31 mouse cellular contexts compared by ENCODE assay signal in genomic region chr10:22297766-22298461, GRCm38 (mm10).
DNase-seq lines count a peak whose midpoint lies in the region; ATAC-seq and TF ChIP-seq lines count a peak whose summit lies in the region.
"Had no signal": no experiment of that assay in that cellular context is flagged by ENCODE, and none has a peak within 500 bp of the region (broad histone marks: within the 10 kb centered on the region; RNA-seq: fewer than 3 reads in every experiment).

No protein-coding gene starts in this region.

- no peaks in the 10 kb centered on the region for H3K9me3 ChIP-seq in MEL (replicated peaks; ENCODE audit: insufficient read depth, low read length)
- H3K9me3 ChIP-seq in hindbrain, embryonic 11.5 days (ENCODE audit: control insufficient read depth, low read length), result no peaks in the 10 kb centered on the region
- H3K9me3 ChIP-seq: embryonic facial prominence, embryonic 12.5 days; forebrain, embryonic 12.5 days; G1E; heart, embryonic 15.5 days; intestine, embryonic 15.5 days; kidney, embryonic 15.5 days; liver, embryonic 13.5 days; megakaryocyte, embryonic 14.5 days; neural tube, embryonic 12.5 days had no signal

- no peak overlapping the region for H3K4me3 ChIP-seq in spleen, adult 2 months (ENCODE audit: extremely low read depth, insufficient read depth, insufficient read length)
- H3K4me3 ChIP-seq in MEL (ENCODE audit: control insufficient read depth in 1 of 2, insufficient read depth in 1 of 2, low read depth in 2 of 2, low read length in 2 of 2), result no peak overlapping the region
- H3K4me3 ChIP-seq in hindbrain, embryonic 11.5 days (ENCODE audit: low read depth, low read length), result no peak overlapping the region
- H3K4me3 ChIP-seq: embryonic facial prominence, embryonic 12.5 days; forebrain, embryonic 12.5 days; heart, embryonic 15.5 days; intestine, embryonic 15.5 days; kidney, embryonic 15.5 days; liver, embryonic 13.5 days; megakaryocyte, embryonic 14.5 days; neural tube, embryonic 12.5 days had no signal

- DNase-seq in spleen, adult 2 months (ENCODE audit: low read depth in 1 of 2, low spot score in 2 of 2), result no peak
- DNase-seq in spleen, postnatal 14 days (ENCODE audit: low spot score in 2 of 2), result no peak
- no peak for DNase-seq in MEL (ENCODE audit: low read depth, low spot score)
- DNase-seq in brain, adult 2 months (ENCODE audit: low read depth, low spot score), result peak; percentile 43
- no peak for DNase-seq in hindbrain, embryonic 11.5 days (ENCODE audit: low spot score)
- DNase-seq in right cerebral cortex, postnatal 36 days (ENCODE audit: low spot score in 2 of 2), result no peak
- no peak for DNase-seq in lung, postnatal 36 days
- DNase-seq: adrenal gland, postnatal 25 days; cerebellum, adult 18-20 months; cerebellum, postnatal 14 days; heart, postnatal 36 days; kidney, postnatal 36 days; layer of hippocampus, postnatal 36 days; liver, embryonic 13.5 days; lung, adult 2 months; lung, postnatal 14 days; midbrain, embryonic 14.5 days; retina, postnatal 1 day; right cerebral cortex, postnatal 25 days; thymus, adult 2 months; thymus, postnatal 4 days had no signal

- no peak for TF ChIP-seq EP300 in MEL (IDR thresholded peaks at IDR 0.05; ENCODE audit: low read depth in 1 of 2, low read length in 2 of 2)

- peaks cover 19% of the 10 kb centered on the region for H3K36me3 ChIP-seq in spleen, adult 2 months (ENCODE audit: control insufficient read depth, insufficient read depth, low read length)
- peaks cover 0 to 55% of the 10 kb centered on the region in 2 experiments; a peak in 2 of 4 replicates for H3K36me3 ChIP-seq in MEL (ENCODE audit: control insufficient read depth in 1 of 2, insufficient read depth in 2 of 2, low read length in 2 of 2)
- no peaks in the 10 kb centered on the region for H3K36me3 ChIP-seq in hindbrain, embryonic 11.5 days (ENCODE audit: control insufficient read depth, insufficient read depth, low read length)
- H3K36me3 ChIP-seq: embryonic facial prominence, embryonic 12.5 days; forebrain, embryonic 12.5 days; heart, embryonic 15.5 days; intestine, embryonic 15.5 days; kidney, embryonic 15.5 days; liver, embryonic 13.5 days; neural tube, embryonic 12.5 days had no signal

- no peak for ATAC-seq in hindbrain, embryonic 11.5 days (ENCODE audit: low FRiP score)
- ATAC-seq: intestine, embryonic 15.5 days had no signal

- peaks cover 35% of the 10 kb centered on the region for H3K4me1 ChIP-seq in spleen, adult 2 months (ENCODE audit: control insufficient read depth, insufficient read depth, insufficient read length)
- H3K4me1 ChIP-seq in MEL (ENCODE audit: control insufficient read depth in 1 of 2, insufficient read depth in 2 of 2, low read length in 2 of 2), result peaks cover 15 to 34% of the 10 kb centered on the region in 2 experiments
- no peaks in the 10 kb centered on the region for H3K4me1 ChIP-seq in hindbrain, embryonic 11.5 days (replicated peaks; ENCODE audit: control insufficient read depth, insufficient read depth, low read length)
- H3K4me1 ChIP-seq: embryonic facial prominence, embryonic 12.5 days; forebrain, embryonic 12.5 days; heart, embryonic 15.5 days; intestine, embryonic 15.5 days; liver, embryonic 13.5 days; neural tube, embryonic 12.5 days had no signal

- no peak for TF ChIP-seq CTCF in spleen, adult 2 months (IDR thresholded peaks at IDR 0.05; ENCODE audit: extremely low read depth, insufficient read depth, insufficient read length, insufficient replicate concordance)
- no peak for TF ChIP-seq CTCF in MEL (IDR thresholded peaks at IDR 0.05 in 2 of 3, conservative IDR thresholded peaks at IDR 0.05 in 1 of 3; ENCODE audit: control insufficient read depth in 1 of 3, insufficient read depth in 1 of 3, low read depth in 2 of 3, low read length in 3 of 3, poor library complexity in 1 of 3, severe bottlenecking in 1 of 3)

- peak overlapping the region; percentile 47 for H3K27ac ChIP-seq in spleen, adult 2 months (ENCODE audit: insufficient read depth, low read length)
- peak overlapping the region; percentile 64 for H3K27ac ChIP-seq in MEL (ENCODE audit: control insufficient read depth, low read depth, low read length)
- H3K27ac ChIP-seq in hindbrain, embryonic 11.5 days (ENCODE audit: low read depth, low read length), result no peak overlapping the region
- H3K27ac ChIP-seq: embryonic facial prominence, embryonic 12.5 days; forebrain, embryonic 12.5 days; heart, embryonic 15.5 days; hindbrain, embryonic 14.5 days; intestine, embryonic 15.5 days; kidney, embryonic 15.5 days; liver, embryonic 13.5 days; neural tube, embryonic 12.5 days; stomach, postnatal 0 days had no signal

- WGBS in spleen, adult 2 months, result 64% methylated on average over 8 of the region's 8 CpGs
- WGBS in hindbrain, embryonic 11.5 days, result 68% methylated on average over 8 of the region's 8 CpGs

- no peak overlapping the region for H3K9ac ChIP-seq in MEL (ENCODE audit: control insufficient read depth, low read depth, low read length, poor library complexity, severe bottlenecking)
- H3K9ac ChIP-seq in hindbrain, embryonic 11.5 days (ENCODE audit: low read depth, low read length), result no peak overlapping the region
- H3K9ac ChIP-seq: embryonic facial prominence, embryonic 12.5 days; forebrain, embryonic 12.5 days; heart, embryonic 15.5 days; hindbrain, embryonic 14.5 days; intestine, embryonic 15.5 days; kidney, embryonic 15.5 days; liver, embryonic 13.5 days; neural tube, embryonic 12.5 days had no signal

- H3K27me3 ChIP-seq in spleen, adult 2 months (ENCODE audit: control insufficient read depth, insufficient read depth, low read length), result no peaks in the 10 kb centered on the region
- H3K27me3 ChIP-seq in MEL (ENCODE audit: control insufficient read depth in 1 of 2, insufficient read depth in 2 of 2, low read length in 2 of 2), result no peaks in the 10 kb centered on the region
- H3K27me3 ChIP-seq in hindbrain, embryonic 11.5 days (ENCODE audit: control insufficient read depth, insufficient read depth, low read length), result no peaks in the 10 kb centered on the region
- H3K27me3 ChIP-seq: embryonic facial prominence, embryonic 12.5 days; forebrain, embryonic 12.5 days; heart, embryonic 15.5 days; intestine, embryonic 15.5 days; kidney, embryonic 15.5 days; liver, embryonic 13.5 days; megakaryocyte, embryonic 14.5 days; neural tube, embryonic 12.5 days had no signal

- no peak overlapping the region for H3K4me2 ChIP-seq in hindbrain, embryonic 11.5 days (replicated peaks; ENCODE audit: low read depth, low read length)
- H3K4me2 ChIP-seq: embryonic facial prominence, embryonic 12.5 days; forebrain, embryonic 12.5 days; heart, embryonic 15.5 days; hindbrain, embryonic 14.5 days; intestine, embryonic 15.5 days; kidney, embryonic 15.5 days; liver, embryonic 13.5 days; neural tube, embryonic 12.5 days had no signal

- H3K79me2 ChIP-seq in MEL (ENCODE audit: control insufficient read depth, insufficient read depth, low read length, poor library complexity), result peaks cover 5% of the 10 kb centered on the region; the same call in 1 of the 2 replicates

- TF ChIP-seq POLR2A in spleen, adult 2 months (IDR thresholded peaks at IDR 0.05; ENCODE audit: low read depth, low read length), result no peak
- TF ChIP-seq POLR2A in MEL (IDR thresholded peaks at IDR 0.05; ENCODE audit: control insufficient read depth in 1 of 2, insufficient read depth in 1 of 2, low read depth in 1 of 2, low read length in 2 of 2, poor library complexity in 1 of 2), result no peak

- TF ChIP-seq RAD21 in MEL (IDR thresholded peaks at IDR 0.05; ENCODE audit: low read depth, low read length), result no peak

TF ChIP-seq in MEL, 35 proteins besides CTCF, POLR2A, EP300 and RAD21:
- TF ChIP-seq KAT2A (conservative IDR thresholded peaks at IDR 0.05; ENCODE audit: low read depth, low read length) (no peak), ETS1 (IDR thresholded peaks at IDR 0.05; ENCODE audit: low read depth, low read length) (no peak), TBP (IDR thresholded peaks at IDR 0.05; ENCODE audit: low read depth, low read length) (no peak), MAFK (IDR thresholded peaks at IDR 0.05; ENCODE audit: borderline replicate concordance, low read depth, low read length) (no peak), HCFC1 (IDR thresholded peaks at IDR 0.05; ENCODE audit: low read depth, low read length) (no peak), MAZ (IDR thresholded peaks at IDR 0.05; ENCODE audit: low read depth, low read length) (no peak), NRF1 (IDR thresholded peaks at IDR 0.05; ENCODE audit: insufficient read depth, low read depth, low read length, poor library complexity, severe bottlenecking) (no peak), NELFE (IDR thresholded peaks at IDR 0.05; ENCODE audit: low read depth, low read length) (no peak), BHLHE40 (IDR thresholded peaks at IDR 0.05; ENCODE audit: borderline replicate concordance, low read depth, low read length) (no peak), MYB (IDR thresholded peaks at IDR 0.05; ENCODE audit: low read depth, low read length) (no peak)
